Mouse (Mus musculus) G1E (cell line): Measurements from ENCODE around the gene Nos1.
"Not testable (repeated sequence)": the region's sequence is repeated elsewhere in the genome, so short reads cannot be mapped to it uniquely, and the experiment has no call there.

ENCODE experiments used
- CTCF ChIP-seq: IDR thresholded peaks from 2 replicates; pipeline ENCODE4 v1.5.1; 2012; ENCODE audit warnings: low read depth, low read length, inconsistent platforms, mixed read lengths
- POLR2AphosphoS5 ChIP-seq: IDR thresholded peaks from 2 replicates; pipeline ENCODE4 v1.6.1; 2012; ENCODE audit warnings: low read depth, low read length, inconsistent platforms; ENCODE audit not compliant: insufficient replicate concordance
- TAL1 ChIP-seq: conservative IDR thresholded peaks from 2 replicates; pipeline ENCODE4 v1.6.1; 2012; ENCODE audit warnings: low read depth, low read length, inconsistent platforms, mixed read lengths

- TF ChIP-seq CTCF, TAL1, POLR2AphosphoS5: not testable (repeated sequence)
These were observed 101.6 kb downstream of the Nos1 start for GRCm38 (mm10) chr5:117882411-117882810.
